In genomic region chr17:12751641-12752040, GRCm38 (mm10) we compare ENCODE assay signal across 9 mouse cellular contexts. TPM values are rescaled to one million over a fixed set of nuclear protein-coding genes. Genes with fewer than 3 reads are reported as not detected.
DNase-seq lines count a peak whose midpoint lies in the region; ATAC-seq and TF ChIP-seq lines count a peak whose summit lies in the region.
"Had no signal": no experiment of that assay in that cellular context is flagged by ENCODE, and none has a peak within 500 bp of the region (broad histone marks: within the 10 kb centered on the region; RNA-seq: fewer than 3 reads in every experiment).

No protein-coding gene starts in this region.

- H3K9me3 ChIP-seq in intestine, embryonic 14.5 days (ENCODE audit: control insufficient read depth, low read length): no peaks in the 10 kb centered on the region
- H3K9me3 ChIP-seq in intestine, embryonic 15.5 days: no peaks in the 10 kb centered on the region
- H3K9me3 ChIP-seq in limb, embryonic 10.5 days (replicated peaks): no peaks in the 10 kb centered on the region
- H3K9me3 ChIP-seq: liver, embryonic 13.5 days had no signal

- peak overlapping the region; percentile 73; the same call in 1 of the 2 replicates for H3K27ac ChIP-seq in intestine, embryonic 14.5 days (ENCODE audit: low read depth)
- H3K27ac ChIP-seq in intestine, embryonic 15.5 days: no peak overlapping the region
- H3K27ac ChIP-seq in testis, adult 2 months (ENCODE audit: control insufficient read depth, insufficient read depth, low read depth, low read length): no peak overlapping the region
- peak overlapping the region; percentile 86 for H3K27ac ChIP-seq in limb, embryonic 10.5 days
- H3K27ac ChIP-seq: liver, embryonic 13.5 days had no signal

- no peak overlapping the region for H3K4me2 ChIP-seq in intestine, embryonic 14.5 days (ENCODE audit: low read length)
- no peak overlapping the region for H3K4me2 ChIP-seq in intestine, embryonic 15.5 days (replicated peaks)
- H3K4me2 ChIP-seq: liver, embryonic 13.5 days had no signal

- peaks cover 74% of the 10 kb centered on the region for H3K4me1 ChIP-seq in intestine, embryonic 14.5 days (replicated peaks; ENCODE audit: control insufficient read depth, insufficient read depth, low read length)
- H3K4me1 ChIP-seq in intestine, embryonic 15.5 days (replicated peaks): peaks cover 67% of the 10 kb centered on the region
- H3K4me1 ChIP-seq in testis, adult 2 months (ENCODE audit: control insufficient read depth, insufficient read depth, low read length): no peaks in the 10 kb centered on the region; the same call in 1 of the 2 replicates
- H3K4me1 ChIP-seq in limb, embryonic 10.5 days: peaks cover 82% of the 10 kb centered on the region

- H3K36me3 ChIP-seq in intestine, embryonic 14.5 days (ENCODE audit: control insufficient read depth, insufficient read depth, low read length): peaks cover 30% of the 10 kb centered on the region
- H3K36me3 ChIP-seq in intestine, embryonic 15.5 days: peaks cover 4% of the 10 kb centered on the region
- no peaks in the 10 kb centered on the region for H3K36me3 ChIP-seq in testis, adult 2 months (ENCODE audit: control insufficient read depth, insufficient read depth, low read length)
- peaks cover 42% of the 10 kb centered on the region for H3K36me3 ChIP-seq in limb, embryonic 10.5 days
- H3K36me3 ChIP-seq: liver, embryonic 13.5 days had no signal

- H3K9ac ChIP-seq in intestine, embryonic 14.5 days (ENCODE audit: low read length): no peak overlapping the region
- H3K9ac ChIP-seq in intestine, embryonic 15.5 days: no peak overlapping the region
- H3K9ac ChIP-seq: liver, embryonic 13.5 days had no signal

- TF ChIP-seq CTCF in testis, adult 2 months (IDR thresholded peaks at IDR 0.05; ENCODE audit: control insufficient read depth, insufficient read depth, insufficient replicate concordance, low read depth, low read length): no peak

- DNase-seq in intestine, embryonic 14.5 days (ENCODE audit: low spot score): no peak
- DNase-seq in testis, postnatal 14 days (ENCODE audit: low spot score): no peak
- peak; percentile 55 for DNase-seq in limb, embryonic 10.5 days (ENCODE audit: low spot score)
- DNase-seq in T-cell, adult 2 months (ENCODE audit: low spot score): no peak
- DNase-seq in layer of hippocampus, adult 9-10 months (ENCODE audit: low spot score): no peak
- DNase-seq: liver, embryonic 13.5 days; midbrain, embryonic 14.5 days had no signal

- TF ChIP-seq POLR2A in testis, adult 2 months (IDR thresholded peaks at IDR 0.05; ENCODE audit: control insufficient read depth, low read depth, low read length): no peak

- ATAC-seq in intestine, embryonic 14.5 days (replicated peaks; ENCODE audit: low FRiP score, low TSS enrichment, low read depth): no peak
- no peak for ATAC-seq in intestine, embryonic 15.5 days

- no peak overlapping the region for H3K4me3 ChIP-seq in intestine, embryonic 14.5 days (ENCODE audit: low read depth, low read length)
- no peak overlapping the region for H3K4me3 ChIP-seq in intestine, embryonic 15.5 days (replicated peaks)
- peak overlapping the region; percentile 17; the same call in 1 of the 2 replicates for H3K4me3 ChIP-seq in testis, adult 2 months (ENCODE audit: control insufficient read depth, low read depth, low read length)
- H3K4me3 ChIP-seq in limb, embryonic 10.5 days: no peak overlapping the region
- H3K4me3 ChIP-seq: liver, embryonic 13.5 days had no signal

- no peaks in the 10 kb centered on the region for H3K27me3 ChIP-seq in intestine, embryonic 14.5 days (replicated peaks; ENCODE audit: control insufficient read depth, insufficient read depth, low read length)
- no peaks in the 10 kb centered on the region for H3K27me3 ChIP-seq in intestine, embryonic 15.5 days (replicated peaks)
- H3K27me3 ChIP-seq in testis, adult 2 months (ENCODE audit: control insufficient read depth, insufficient read depth, low read length): no peaks in the 10 kb centered on the region
- H3K27me3 ChIP-seq in limb, embryonic 10.5 days (ENCODE audit: low read depth, poor library complexity, severe bottlenecking): no peaks in the 10 kb centered on the region
- H3K27me3 ChIP-seq: liver, embryonic 13.5 days had no signal

- WGBS in intestine, embryonic 14.5 days: 25% methylated on average over 4 of the region's 4 CpGs
- 38% methylated on average over 4 of the region's 4 CpGs for WGBS in intestine, embryonic 15.5 days
- WGBS in limb, embryonic 10.5 days: 11% methylated on average over 4 of the region's 4 CpGs

RNA-seq across cellular contexts. Expression of gene Igf2r, which starts 17.8 kb away (rescaled TPM):
- polyA plus RNA-seq in intestine, embryonic 14.5 days (2014; fragmentation: Nextera tagmentation; extraction: Ambion mirVana): 52.3 and 52.8 TPM in 2 replicates
- 37.5 and 38.9 TPM in 2 replicates for polyA plus RNA-seq in intestine, embryonic 15.5 days (2015; fragmentation: Nextera tagmentation; extraction: Ambion mirVana)
- polyA plus RNA-seq in testis, adult 2 months (2012; rRNA removed): 3.8 and 4.8 TPM in 2 replicates
- 30.3 and 35.6 TPM in 2 replicates for polyA plus RNA-seq in limb, embryonic 10.5 days (2016; fragmentation: Nextera tagmentation; extraction: Ambion mirVana)

Comparison
In these comparisons a context has a peak if more than half of its experiments do, and no peak if none do; other contexts are left out.
1. H3K27ac ChIP-seq: peak in intestine, embryonic 14.5 days (single experiment) and limb, embryonic 10.5 days (single experiment); none in intestine, embryonic 15.5 days (single experiment) and testis, adult 2 months (single experiment).